Mouse (Mus musculus): Measurements from ENCODE around the gene Ifna12.
"Not testable (repeated sequence)": the region's sequence is repeated elsewhere in the genome, so short reads cannot be mapped to it uniquely, and the experiment has no call there.

Ifna12 gene

GRCm38 (mm10) chr4:88603276-88603675 lies at the start of gene Ifna12:
TSS of gene Ifna12 (minus strand) at chr4:88603376.
- DNase-seq (ENCODE audit: low spot score in 2 of 2), result no peak

- DNase-seq (ENCODE audit: low spot score in 2 of 2), result no peak
Observed at GRCm38 (mm10) chr4:88644359-88644758, 41.2 kb upstream of the Ifna12 start, which contains the start of gene Ifna13. TSS of gene Ifna13 (minus strand) at chr4:88644459.

GRCm38 (mm10) chr4:88642526-88642925 lies 39.4 kb upstream of the Ifna12 start:
- DNase-seq (ENCODE audit: low spot score in 2 of 2), result no peak

GRCm38 (mm10) chr4:88641077-88641831 lies 38.1 kb upstream of the Ifna12 start:
- DNase-seq (ENCODE audit: low spot score in 2 of 2), result peak; percentile 89 to 90

- no peak for DNase-seq (ENCODE audit: low spot score in 2 of 2)
Observed at GRCm38 (mm10) chr4:88640704-88641076, 37.5 kb upstream of the Ifna12 start.

- no peak for DNase-seq (ENCODE audit: low spot score in 2 of 2)
Observed at GRCm38 (mm10) chr4:88634311-88634710, 31.1 kb upstream of the Ifna12 start, which contains the start of gene C87499. TSS of gene C87499 (minus strand) at chr4:88634411.

- no peak for DNase-seq (ENCODE audit: low spot score in 2 of 2)
Observed at GRCm38 (mm10) chr4:88592285-88592684, 10.9 kb downstream of the Ifna12 start, which contains the start of gene Ifna9. TSS of gene Ifna9 (minus strand) at chr4:88592385.

- no peak for DNase-seq (ENCODE audit: low spot score in 2 of 2)
Observed at GRCm38 (mm10) chr4:88571698-88572097, 31.5 kb downstream of the Ifna12 start, which contains the start of gene Ifna14. TSS of gene Ifna14 (minus strand) at chr4:88571798.

GRCm38 (mm10) chr4:88561791-88562190 lies 41.4 kb downstream of the Ifna12 start:
- DNase-seq (ENCODE audit: low spot score in 2 of 2), result no peak

GRCm38 (mm10) chr4:88558145-88558544 lies 45.0 kb downstream of the Ifna12 start, which contains the start of gene Ifna15:
TSS of gene Ifna15 (minus strand) at chr4:88558245.
- DNase-seq (ENCODE audit: low spot score in 2 of 2), result not testable (repeated sequence)
